Comparison of ENCODE assay signal across 15 mouse cellular contexts in the genomic region with DNA sequence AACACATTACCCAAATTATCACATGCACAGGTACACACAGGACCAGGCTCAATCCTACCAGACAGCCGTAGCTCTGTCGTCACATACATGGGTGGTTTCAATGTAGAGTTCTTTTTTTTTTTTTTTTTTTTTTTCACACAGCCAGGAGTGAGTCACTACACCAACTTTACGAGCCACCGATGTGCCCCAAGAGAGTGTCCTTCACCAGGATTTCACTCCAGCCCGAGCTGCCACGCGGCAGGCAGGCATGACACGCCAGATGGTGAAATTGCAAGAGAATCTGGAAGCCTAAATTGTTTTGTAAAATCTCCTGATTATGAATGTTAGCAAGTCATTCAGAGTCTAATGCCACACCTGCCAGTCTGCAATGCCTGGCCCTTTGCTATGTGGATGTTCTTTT. TPM values are rescaled to one million over a fixed set of nuclear protein-coding genes. Genes with fewer than 3 reads are reported as not detected.
DNase-seq lines count a peak whose midpoint lies in the region; ATAC-seq lines count a peak whose summit lies in the region.
"Had no signal": no experiment of that assay in that cellular context is flagged by ENCODE, and none has a peak within 500 bp of the region (broad histone marks: within the 10 kb centered on the region; RNA-seq: fewer than 3 reads in every experiment).

No protein-coding gene starts in this region.

- intact Hi-C loops in heart, postnatal 14 days (cut with DNase I) = no loop called here

- peaks cover 26% of the 10 kb centered on the region; the same call in 1 of the 2 replicates for H3K36me3 ChIP-seq in forebrain, embryonic 16.5 days (ENCODE audit: control insufficient read depth, insufficient read depth)
- peaks cover 93% of the 10 kb centered on the region for H3K36me3 ChIP-seq in forebrain, embryonic 10.5 days (replicated peaks)
- peaks cover 12% of the 10 kb centered on the region; the same call in 1 of the 2 replicates for H3K36me3 ChIP-seq in intestine, embryonic 15.5 days

- H3K4me2 ChIP-seq in forebrain, embryonic 16.5 days (ENCODE audit: low read length) = no peak overlapping the region
- no peak overlapping the region for H3K4me2 ChIP-seq in intestine, embryonic 15.5 days (replicated peaks)
- H3K4me2 ChIP-seq: embryonic facial prominence, embryonic 13.5 days had no signal

- ATAC-seq in forebrain, embryonic 16.5 days = peak; percentile 24; the same call in 1 of the 2 replicates
- no peak for ATAC-seq in intestine, embryonic 15.5 days
- ATAC-seq: activated CD4-positive, CD25-positive, alpha-beta regulatory T cell, adult 4 months had no signal

- peaks cover 7% of the 10 kb centered on the region; the same call in 1 of the 2 replicates for H3K4me1 ChIP-seq in forebrain, embryonic 16.5 days (replicated peaks; ENCODE audit: control insufficient read depth, insufficient read depth, low read length)
- no peaks in the 10 kb centered on the region for H3K4me1 ChIP-seq in forebrain, embryonic 10.5 days
- H3K4me1 ChIP-seq in intestine, embryonic 15.5 days (replicated peaks) = no peaks in the 10 kb centered on the region
- H3K4me1 ChIP-seq: embryonic facial prominence, embryonic 13.5 days had no signal

- no peak for DNase-seq in forebrain, embryonic 10.5 days (ENCODE audit: extremely low spot score, low spot score)
- DNase-seq in 3T3-L1 (ENCODE audit: low read depth, low spot score) (peak; percentile 42), adipocyte (ENCODE audit: low spot score) (peak; percentile 52)
- peak; percentile 51 for DNase-seq in layer of hippocampus, adult 9-10 months (ENCODE audit: low spot score)
- DNase-seq in kidney, adult 8-10 months = no peak
- no peak for DNase-seq in heart, postnatal 14 days
- DNase-seq: gastrocnemius, postnatal 36 days; liver; thymus, postnatal 14 days had no signal

- peak overlapping the region; percentile 75 for H3K27ac ChIP-seq in forebrain, embryonic 16.5 days (ENCODE audit: low read length)
- H3K27ac ChIP-seq in forebrain, embryonic 10.5 days = no peak overlapping the region
- no peak overlapping the region for H3K27ac ChIP-seq in intestine, embryonic 15.5 days
- H3K27ac ChIP-seq: embryonic facial prominence, embryonic 13.5 days; kidney, postnatal 0 days; macrophage had no signal

- WGBS in forebrain, embryonic 16.5 days = 63% methylated on average over 8 of the region's 8 CpGs
- WGBS in forebrain, embryonic 10.5 days = 95% methylated on average over 8 of the region's 8 CpGs
- 90% methylated on average over 8 of the region's 8 CpGs for WGBS in intestine, embryonic 15.5 days

- no peaks in the 10 kb centered on the region for H3K27me3 ChIP-seq in forebrain, embryonic 16.5 days (replicated peaks; ENCODE audit: control insufficient read depth, insufficient read depth, low read length)
- H3K27me3 ChIP-seq in forebrain, embryonic 10.5 days (ENCODE audit: poor library complexity, severe bottlenecking) = no peaks in the 10 kb centered on the region
- H3K27me3 ChIP-seq in intestine, embryonic 15.5 days (replicated peaks) = no peaks in the 10 kb centered on the region
- H3K27me3 ChIP-seq: embryonic facial prominence, embryonic 13.5 days had no signal

- H3K9me3 ChIP-seq in forebrain, embryonic 16.5 days (ENCODE audit: control insufficient read depth, low read length) = no peaks in the 10 kb centered on the region
- H3K9me3 ChIP-seq in forebrain, embryonic 10.5 days = no peaks in the 10 kb centered on the region
- H3K9me3 ChIP-seq in intestine, embryonic 15.5 days = no peaks in the 10 kb centered on the region
- H3K9me3 ChIP-seq: embryonic facial prominence, embryonic 13.5 days had no signal

- no peak overlapping the region for H3K4me3 ChIP-seq in forebrain, embryonic 16.5 days (replicated peaks; ENCODE audit: low read length)
- H3K4me3 ChIP-seq in forebrain, embryonic 10.5 days = no peak overlapping the region
- no peak overlapping the region for H3K4me3 ChIP-seq in intestine, embryonic 15.5 days (replicated peaks)
- H3K4me3 ChIP-seq: embryonic facial prominence, embryonic 13.5 days had no signal

- no peak overlapping the region for H3K9ac ChIP-seq in forebrain, embryonic 16.5 days (replicated peaks; ENCODE audit: low read depth, low read length)
- no peak overlapping the region for H3K9ac ChIP-seq in intestine, embryonic 15.5 days
- H3K9ac ChIP-seq: embryonic facial prominence, embryonic 13.5 days had no signal

RNA-seq across cellular contexts. Expression of gene Grik5, which starts 24.8 kb away (rescaled TPM):
- polyA plus RNA-seq in forebrain, embryonic 16.5 days (2015; fragmentation: Nextera tagmentation; extraction: Ambion mirVana) = 10.4 and 16.9 TPM in 2 replicates
- 4.4 and 6.8 TPM in 2 replicates for polyA plus RNA-seq in forebrain, embryonic 10.5 days (2016; fragmentation: Nextera tagmentation; extraction: Ambion mirVana)
- polyA plus RNA-seq in intestine, embryonic 15.5 days (2015; fragmentation: Nextera tagmentation; extraction: Ambion mirVana) = 3.3 and 3.7 TPM in 2 replicates
- total RNA-seq in heart, postnatal 14 days (2021) = 1 to 10 TPM; 5.8 to 7.6 TPM

RNA-seq across cellular contexts. Expression of gene Zfp574, which starts 25.0 kb away (rescaled TPM):
- 36.6 and 38.4 TPM in 2 replicates for polyA plus RNA-seq in forebrain, embryonic 16.5 days (2015; fragmentation: Nextera tagmentation; extraction: Ambion mirVana)
- polyA plus RNA-seq in forebrain, embryonic 10.5 days (2016; fragmentation: Nextera tagmentation; extraction: Ambion mirVana) = 41.5 and 42.5 TPM in 2 replicates
- 24.7 and 25.3 TPM in 2 replicates for polyA plus RNA-seq in intestine, embryonic 15.5 days (2015; fragmentation: Nextera tagmentation; extraction: Ambion mirVana)
- 10 to 100 TPM; 10.5 to 11.2 TPM for total RNA-seq in heart, postnatal 14 days (2021)

RNA-seq across cellular contexts. Expression of gene Atp1a3, which starts 41.6 kb away (rescaled TPM):
- 227 and 278 TPM in 2 replicates for polyA plus RNA-seq in forebrain, embryonic 16.5 days (2015; fragmentation: Nextera tagmentation; extraction: Ambion mirVana)
- polyA plus RNA-seq in forebrain, embryonic 10.5 days (2016; fragmentation: Nextera tagmentation; extraction: Ambion mirVana) = 6.8 and 9.1 TPM in 2 replicates
- 3.8 TPM in 2 replicates for polyA plus RNA-seq in intestine, embryonic 15.5 days (2015; fragmentation: Nextera tagmentation; extraction: Ambion mirVana)
- total RNA-seq in heart, postnatal 14 days (2021) = under 1 TPM; 0.62 to 0.80 TPM

Comparison
In these comparisons a context has a peak if more than half of its experiments do, and no peak if none do; other contexts are left out.
1. RNA of gene Atp1a3, which starts 41.6 kb away (polyA plus RNA-seq): 227 to 278 TPM in forebrain, embryonic 16.5 days; 6.8 to 9.1 TPM in forebrain, embryonic 10.5 days and 3.8 TPM in intestine, embryonic 15.5 days; every median in the first group is over 10 times any median in the second.
2. DNase-seq: peak in 3T3-L1 (single experiment), adipocyte (single experiment) and layer of hippocampus, adult 9-10 months (single experiment); none in forebrain, embryonic 10.5 days (single experiment), kidney, adult 8-10 months (0 of 2) and heart, postnatal 14 days (0 of 2).